In genomic region chr6:81975971-81976621, GRCm38 (mm10) we compare ENCODE assay signal across 9 mouse cellular contexts. TPM values are rescaled to one million over a fixed set of nuclear protein-coding genes. Genes with fewer than 3 reads are reported as not detected.
DNase-seq lines count a peak whose midpoint lies in the region.
"Had no signal": no experiment of that assay in that cellular context is flagged by ENCODE, and none has a peak within 500 bp of the region (broad histone marks: within the 10 kb centered on the region; RNA-seq: fewer than 3 reads in every experiment).

No protein-coding gene starts in this region.

- H3K27me3 ChIP-seq in midbrain, embryonic 10.5 days (ENCODE audit: low read depth, poor library complexity, severe bottlenecking): peaks cover 38% of the 10 kb centered on the region
- H3K27me3 ChIP-seq: liver, embryonic 15.5 days had no signal

- H3K9me3 ChIP-seq in midbrain, embryonic 10.5 days (replicated peaks): no peaks in the 10 kb centered on the region
- H3K9me3 ChIP-seq: liver, embryonic 15.5 days had no signal

- peak; percentile 54 for DNase-seq in MN1 (ENCODE audit: low spot score)
- peak; percentile 32 for DNase-seq in c-Kit-positive CD71-positive TER-119-positive erythroid progenitor cells, embryonic 14.5 days (ENCODE audit: low spot score)
- peak; percentile 35 to 93 for DNase-seq in frontal cortex, adult 2 months (ENCODE audit: extremely low spot score in 1 of 2, low spot score in 1 of 2)
- DNase-seq in induced T-regulatory cell, adult 2 months (ENCODE audit: low read depth): peak; percentile 68
- peak; percentile 84 to 85 for DNase-seq in left cerebral cortex, adult 18-20 months (ENCODE audit: low spot score in 2 of 2)
- peak; percentile 63 for DNase-seq in midbrain, embryonic 10.5 days (ENCODE audit: low spot score)
- peak; percentile 16 for DNase-seq in skeletal muscle tissue, adult 2 months (ENCODE audit: low read depth, low spot score)
- DNase-seq in yolk sac, embryonic 10.5 days (ENCODE audit: low spot score): peak; percentile 40

- WGBS in midbrain, embryonic 10.5 days: 38% methylated on average over 7 of the region's 7 CpGs

- H3K4me1 ChIP-seq in midbrain, embryonic 10.5 days: peaks cover 3% of the 10 kb centered on the region
- H3K4me1 ChIP-seq: liver, embryonic 15.5 days had no signal

- no peaks in the 10 kb centered on the region for H3K36me3 ChIP-seq in midbrain, embryonic 10.5 days
- H3K36me3 ChIP-seq: liver, embryonic 15.5 days had no signal

- no peak overlapping the region for H3K4me3 ChIP-seq in midbrain, embryonic 10.5 days
- H3K4me3 ChIP-seq: liver, embryonic 15.5 days had no signal

- no peak overlapping the region for H3K27ac ChIP-seq in midbrain, embryonic 10.5 days (replicated peaks)
- H3K27ac ChIP-seq: liver, embryonic 15.5 days had no signal

RNA-seq across cellular contexts. Expression of gene Mrpl19, which starts 10.3 kb away (rescaled TPM):
- 10.8 and 15.0 TPM in 2 replicates for polyA plus RNA-seq in frontal cortex, adult 2 months (2012; rRNA removed)
- 10 to 100 TPM; 36.7 to 37.1 TPM for total RNA-seq in left cerebral cortex, adult 18-20 months (2021)
- polyA plus RNA-seq in midbrain, embryonic 10.5 days (2016; fragmentation: Nextera tagmentation; extraction: Ambion mirVana): 66.8 and 69.0 TPM in 2 replicates

RNA-seq across cellular contexts. Expression of gene Gcfc2, which starts 52.6 kb away (rescaled TPM):
- polyA plus RNA-seq in frontal cortex, adult 2 months (2012; rRNA removed): 10.8 and 14.4 TPM in 2 replicates
- 10 to 100 TPM in 1 of 2 experiments, 1 to 10 TPM in 1; 7.2 to 11.7 TPM for total RNA-seq in left cerebral cortex, adult 18-20 months (2021)
- polyA plus RNA-seq in midbrain, embryonic 10.5 days (2016; fragmentation: Nextera tagmentation; extraction: Ambion mirVana): 11.1 and 11.5 TPM in 2 replicates

Comparison
In these comparisons a context has a peak if more than half of its experiments do, and no peak if none do; other contexts are left out.
1. DNase-seq: peak in every context shown above with its lines; median percentile 84 in left cerebral cortex, adult 18-20 months; 68 in induced T-regulatory cell, adult 2 months; 64 in frontal cortex, adult 2 months; 63 in midbrain, embryonic 10.5 days; 54 in MN1; 40 in yolk sac, embryonic 10.5 days; 32 in c-Kit-positive CD71-positive TER-119-positive erythroid progenitor cells, embryonic 14.5 days; 16 in skeletal muscle tissue, adult 2 months.